In the genomic region with DNA sequence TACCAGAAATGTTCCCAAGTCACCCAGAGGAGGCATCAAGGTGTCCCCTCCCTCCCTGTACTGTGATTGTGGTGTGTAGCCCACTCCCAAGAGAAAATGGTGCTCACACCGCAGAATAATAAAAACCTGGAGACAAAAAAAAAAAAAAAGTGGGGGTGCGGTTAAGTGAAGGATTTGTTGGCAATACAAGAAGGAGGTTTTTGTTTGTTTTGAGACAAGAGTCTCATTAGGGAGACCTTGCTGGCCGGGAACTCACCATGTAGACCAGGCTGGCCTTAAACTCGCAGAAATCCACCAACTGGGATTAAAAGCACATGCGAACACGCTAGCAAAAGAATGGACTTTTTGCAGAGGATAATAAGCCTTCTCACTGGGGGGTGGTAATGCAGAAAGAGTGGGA, we compare ENCODE assay signal across 9 mouse cellular contexts. TPM values are rescaled to one million over a fixed set of nuclear protein-coding genes. Genes with fewer than 3 reads are reported as not detected.
DNase-seq lines count a peak whose midpoint lies in the region; ATAC-seq and TF ChIP-seq lines count a peak whose summit lies in the region.
"Had no signal": no experiment of that assay in that cellular context is flagged by ENCODE, and none has a peak within 500 bp of the region (broad histone marks: within the 10 kb centered on the region; RNA-seq: fewer than 3 reads in every experiment).

A gene (plus strand): TSS at position 301 of the 400 bp plus-strand sequence.

- H3K4me2 ChIP-seq in kidney, embryonic 14.5 days (replicated peaks; ENCODE audit: low read depth, low read length), result peak within 1 kb of the TSS; percentile 98
- peak within 1 kb of the TSS; percentile 98 for H3K4me2 ChIP-seq in hindbrain, embryonic 13.5 days
- peak within 1 kb of the TSS; percentile 97 for H3K4me2 ChIP-seq in midbrain, embryonic 12.5 days (replicated peaks)

- no peak for TF ChIP-seq POLR2A in cortical plate, adult 2 months (IDR thresholded peaks at IDR 0.05; ENCODE audit: extremely low read depth, insufficient read depth, low read length)

- DNase-seq in kidney, postnatal 25 days, result no peak
- no peak for DNase-seq in frontal cortex, postnatal 10 days (ENCODE audit: low spot score in 2 of 2)
- no peak for DNase-seq in adrenal gland, postnatal 10 days
- DNase-seq in lung, postnatal 25 days (ENCODE audit: low spot score), result no peak

- peak within 1 kb of the TSS; percentile 69 for H3K4me3 ChIP-seq in kidney, embryonic 14.5 days (ENCODE audit: low read length)
- peak within 1 kb of the TSS; percentile 34 for H3K4me3 ChIP-seq in cortical plate, adult 2 months (ENCODE audit: insufficient read depth, low read length)
- H3K4me3 ChIP-seq in hindbrain, embryonic 13.5 days, result peak within 1 kb of the TSS; percentile 67
- H3K4me3 ChIP-seq in midbrain, embryonic 12.5 days, result peak within 1 kb of the TSS; percentile 60

- 30% methylated on average over 6 of the region's 6 CpGs for WGBS in kidney, embryonic 14.5 days
- WGBS in hindbrain, embryonic 13.5 days, result 23% methylated on average over 6 of the region's 6 CpGs
- WGBS in midbrain, embryonic 12.5 days, result 21% methylated on average over 6 of the region's 6 CpGs

- ATAC-seq in kidney, embryonic 14.5 days (ENCODE audit: low FRiP score, low TSS enrichment), result no peak
- no peak for ATAC-seq in hindbrain, embryonic 13.5 days (ENCODE audit: low FRiP score)
- ATAC-seq in midbrain, embryonic 12.5 days (ENCODE audit: low FRiP score, low read depth), result no peak
- ATAC-seq: Patski had no signal

- H3K9ac ChIP-seq in kidney, embryonic 14.5 days (ENCODE audit: low read depth, low read length), result peak within 1 kb of the TSS; percentile 63
- H3K9ac ChIP-seq in hindbrain, embryonic 13.5 days, result peak within 1 kb of the TSS; percentile 80
- H3K9ac ChIP-seq in midbrain, embryonic 12.5 days (replicated peaks), result peak within 1 kb of the TSS; percentile 59

- H3K27ac ChIP-seq in kidney, embryonic 14.5 days (ENCODE audit: low read depth, low read length), result no peak within 1 kb of the TSS
- H3K27ac ChIP-seq in cortical plate, adult 2 months (ENCODE audit: insufficient read depth, low read length), result no peak within 1 kb of the TSS
- H3K27ac ChIP-seq in hindbrain, embryonic 13.5 days, result 0 out of 2 replicates have a peak within 1 kb of the TSS, but pooled peaks have one; percentile 8
- H3K27ac ChIP-seq in midbrain, embryonic 12.5 days (replicated peaks), result no peak within 1 kb of the TSS

- H3K9me3 ChIP-seq in kidney, embryonic 14.5 days (ENCODE audit: control insufficient read depth, low read length), result no peaks in the 10 kb centered on the region
- no peaks in the 10 kb centered on the region for H3K9me3 ChIP-seq in hindbrain, embryonic 13.5 days
- H3K9me3 ChIP-seq in midbrain, embryonic 12.5 days, result no peaks in the 10 kb centered on the region

- H3K36me3 ChIP-seq in kidney, embryonic 14.5 days (ENCODE audit: control insufficient read depth, insufficient read depth, low read length), result no peaks in the 10 kb centered on the region
- no peaks in the 10 kb centered on the region for H3K36me3 ChIP-seq in hindbrain, embryonic 13.5 days
- H3K36me3 ChIP-seq in midbrain, embryonic 12.5 days, result no peaks in the 10 kb centered on the region

- TF ChIP-seq CTCF in cortical plate, adult 2 months (IDR thresholded peaks at IDR 0.05; ENCODE audit: extremely low read depth, insufficient read depth, low read length), result no peak

- H3K4me1 ChIP-seq in kidney, embryonic 14.5 days (ENCODE audit: control insufficient read depth, insufficient read depth, low read length), result no peaks in the 10 kb centered on the region
- no peaks in the 10 kb centered on the region for H3K4me1 ChIP-seq in cortical plate, adult 2 months (ENCODE audit: control insufficient read depth, insufficient read depth, low read length)
- H3K4me1 ChIP-seq in hindbrain, embryonic 13.5 days (replicated peaks), result peaks cover 19% of the 10 kb centered on the region
- peaks cover 16% of the 10 kb centered on the region for H3K4me1 ChIP-seq in midbrain, embryonic 12.5 days

- H3K27me3 ChIP-seq in kidney, embryonic 14.5 days (ENCODE audit: control insufficient read depth, insufficient read depth, low read length), result peaks cover 12% of the 10 kb centered on the region; the same call in 1 of the 2 replicates
- H3K27me3 ChIP-seq in hindbrain, embryonic 13.5 days, result peaks cover 79% of the 10 kb centered on the region
- peaks cover 69% of the 10 kb centered on the region for H3K27me3 ChIP-seq in midbrain, embryonic 12.5 days

RNA-seq across cellular contexts. Expression of the gene that starts here (rescaled TPM):
- polyA plus RNA-seq in kidney, embryonic 14.5 days (2014; fragmentation: Nextera tagmentation; extraction: Ambion mirVana), result 5.3 and 8.1 TPM in 2 replicates
- 1.3 and 1.5 TPM in 2 replicates for polyA plus RNA-seq in cortical plate, adult 2 months (2012; rRNA removed)
- 3.7 and 5.0 TPM in 2 replicates for polyA plus RNA-seq in hindbrain, embryonic 13.5 days (2015; fragmentation: Nextera tagmentation; extraction: Ambion mirVana)
- 2.3 and 2.4 TPM in 2 replicates for polyA plus RNA-seq in midbrain, embryonic 12.5 days (2016; fragmentation: Nextera tagmentation; extraction: Ambion mirVana)
- under 1 TPM; 0.36 to 0.55 TPM for total RNA-seq in adrenal gland, postnatal 10 days (2021)
